Mouse (Mus musculus) liver, embryonic 14.5 days (tissue): ENCODE data around the gene Abtb2.

Experiments
- CTCF ChIP-seq: IDR thresholded peaks from 2 replicates; pipeline ENCODE4 v1.5.1; 2016; ENCODE audit warnings: antibody characterized with exemption, low read depth, control low read depth
- EP300 ChIP-seq: IDR thresholded peaks from 2 replicates; pipeline ENCODE4 v1.6.1; 2016; ENCODE audit warnings: antibody characterized with exemption, low read depth

DNA sequence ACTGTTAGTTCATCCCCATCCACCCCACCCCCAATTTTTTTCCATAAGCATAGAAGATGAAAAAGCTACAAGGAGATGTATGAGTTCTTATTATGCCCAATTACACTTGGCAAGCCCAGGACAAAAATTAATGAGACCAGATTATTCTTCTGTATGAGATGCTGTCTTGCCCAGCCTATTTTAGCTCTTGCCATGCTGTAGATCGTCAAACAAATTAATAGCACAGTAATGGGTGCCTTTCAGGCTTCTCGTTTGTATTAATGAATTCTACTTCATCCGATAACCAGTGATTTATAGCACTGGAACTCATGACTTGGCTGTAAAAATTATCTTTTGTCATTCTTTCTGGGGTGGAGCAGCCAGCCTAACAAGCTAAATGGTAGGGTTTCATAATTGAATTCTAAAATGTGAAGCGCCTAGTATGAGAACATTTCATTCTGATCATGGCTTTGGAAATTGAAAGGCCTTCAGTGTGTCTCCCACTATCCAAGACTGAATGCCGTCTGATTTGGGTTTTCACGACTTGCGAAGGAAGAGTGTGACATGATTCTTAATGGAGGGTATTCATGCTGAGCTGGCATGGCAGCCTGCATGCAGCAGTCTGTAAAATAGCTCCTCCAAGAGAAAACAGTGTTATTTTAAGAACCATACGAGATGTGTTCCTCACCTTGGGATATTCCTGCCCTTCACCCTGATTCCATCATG lies 44.9 kb downstream of the Abtb2 start:
- TF ChIP-seq CTCF (no peak), EP300 (no peak)
